Mouse (Mus musculus): ENCODE measurements around the gene Ttc8.

- TF ChIP-seq POLR2A (IDR thresholded peaks at IDR 0.05; ENCODE audit: low read depth, low read length), result no peak
- no peak for TF ChIP-seq CTCF (IDR thresholded peaks at IDR 0.05; ENCODE audit: extremely low read depth, insufficient read depth, insufficient read length, insufficient replicate concordance)
These were observed 73.4 kb downstream of the Ttc8 start for GRCm38 (mm10) chr12:98993736-98994135.

All from spleen, adult 2 months (tissue).